Mouse (Mus musculus) midbrain, embryonic 14.5 days (tissue): ENCODE results near the gene Rfx4. TPM values are rescaled to one million over a fixed set of nuclear protein-coding genes. Genes with fewer than 3 reads are reported as not detected.

Source experiments
- ATAC-seq: fragments of 200-750 bp; cut with Nextera tagmentation; 2 replicates; pipeline ENCODE4 v1.8.0; 2017; ENCODE audit warnings: moderate number of reproducible peaks, moderate library complexity; ENCODE audit not compliant: low FRiP score, low TSS enrichment
- DNase-seq: peaks from one replicate; pipeline ENCODE4 v3.0.0-alpha.2; 2015
- H3K27ac ChIP-seq: fragments of 300-500 bp; sonication (generic); replicated peaks from 2 replicates; pipeline ENCODE4 v1.5.1; 2014; ENCODE audit warnings: mild to moderate bottlenecking, low read depth, low read length, moderate library complexity
- H3K27me3 ChIP-seq: fragments of 300-500 bp; sonication (generic); 2 replicates; pipeline ENCODE4 v1.6.1; 2014; ENCODE audit warnings: low read length, control low read depth, mixed read lengths; ENCODE audit not compliant: control insufficient read depth, insufficient read depth
- H3K36me3 ChIP-seq: fragments of 300-500 bp; sonication (generic); 2 replicates; pipeline ENCODE4 v1.6.1; 2014; ENCODE audit warnings: low read length, control low read depth; ENCODE audit not compliant: control insufficient read depth, insufficient read depth
- H3K4me1 ChIP-seq: fragments of 300-500 bp; sonication (generic); 2 replicates; pipeline ENCODE4 v1.6.1; 2014; ENCODE audit warnings: mild to moderate bottlenecking, antibody characterized with exemption, low read length, control low read depth; ENCODE audit not compliant: control insufficient read depth, insufficient read depth
- H3K4me2 ChIP-seq: fragments of 300-500 bp; sonication (generic); 2 replicates; pipeline ENCODE4 v1.6.1; 2014; ENCODE audit warnings: mild to moderate bottlenecking, low read length, moderate library complexity
- H3K4me3 ChIP-seq: fragments of 300-500 bp; sonication (generic); replicated peaks from 2 replicates; pipeline ENCODE4 v1.5.1; 2014; ENCODE audit warnings: low read depth, low read length
- H3K9ac ChIP-seq: fragments of 300-500 bp; sonication (generic); replicated peaks from 2 replicates; pipeline ENCODE4 v1.6.1; 2014; ENCODE audit warnings: mild to moderate bottlenecking, low read length, moderate library complexity
- H3K9me3 ChIP-seq: fragments of 300-500 bp; sonication (generic); 2 replicates; pipeline ENCODE4 v1.6.1; 2016; ENCODE audit warnings: low read length, control low read depth, mixed read lengths; ENCODE audit not compliant: control insufficient read depth
- WGBS: fragments of 180-500 bp; shearing (Covaris S2); extraction: QIAGEN DNeasy Blood & Tissue Kit; methylation state at CpG from one replicate; pipeline ENCODE4 v1.1.7; 2014; 5-methylcytosine and 5-hydroxymethylcytosine counted together
- polyA plus RNA-seq: library from polyadenylated mRNA; unstranded; fragments of >200 nt; fragmentation: Nextera tagmentation; extraction: Ambion mirVana; gene quantifications from 2 replicates; pipeline ENCODE4 v1.2.1, GENCODE M21; 2014

Rfx4 gene
- polyA plus RNA-seq, 1 experiment from 2014 or later, result 25.1 TPM

GRCm38 (mm10) chr10:84945692-84946091, 189.8 kb downstream of the Rfx4 start:
- Histone ChIP-seq H3K4me2 (no peak overlapping the region), H3K36me3 (peaks cover 27% of the 10 kb centered on the region), H3K4me1 (no peaks in the 10 kb centered on the region), H3K27me3 (no peaks in the 10 kb centered on the region), H3K4me3 (no peak overlapping the region), H3K9ac (no peak overlapping the region), H3K27ac (no peak overlapping the region), H3K9me3 (no peaks in the 10 kb centered on the region)
- DNase-seq (no peak), ATAC-seq (no peak)
- WGBS, result 98% methylated on average over 3 of the region's 3 CpGs

GRCm38 (mm10) chr10:84948970-84949683, 193.3 kb downstream of the Rfx4 start:
- DNase-seq, result no peak
- H3K9me3 ChIP-seq, result no peaks in the 10 kb centered on the region
- H3K4me2 ChIP-seq, result no peak overlapping the region
- no peak overlapping the region for H3K9ac ChIP-seq
- no peak overlapping the region for H3K4me3 ChIP-seq
- no peak overlapping the region for H3K27ac ChIP-seq
- no peaks in the 10 kb centered on the region for H3K4me1 ChIP-seq
- H3K36me3 ChIP-seq, result peaks cover 35% of the 10 kb centered on the region
- WGBS, result 86% methylated on average over 8 of the region's 8 CpGs
- no peaks in the 10 kb centered on the region for H3K27me3 ChIP-seq
- no peak for ATAC-seq

DNA sequence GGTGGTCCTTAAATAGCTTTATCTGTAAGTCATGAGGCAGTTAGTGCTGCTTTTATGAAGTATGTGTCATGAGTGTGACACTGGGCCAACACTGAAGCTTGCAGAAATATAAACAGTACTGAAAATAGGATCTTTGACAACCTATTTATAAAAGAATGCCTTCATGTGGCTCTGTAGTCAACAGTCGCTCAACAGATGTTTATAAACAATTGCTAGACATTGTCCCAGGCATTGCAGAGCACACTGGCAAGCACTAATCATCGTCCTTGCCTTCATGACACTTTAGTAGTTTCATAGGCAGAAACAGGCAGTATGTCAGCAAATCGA, 193.8 kb downstream of the Rfx4 start:
- Histone ChIP-seq H3K4me2 (no peak overlapping the region), H3K27me3 (no peaks in the 10 kb centered on the region), H3K36me3 (peaks cover 35% of the 10 kb centered on the region), H3K4me3 (no peak overlapping the region), H3K9ac (no peak overlapping the region), H3K27ac (no peak overlapping the region), H3K9me3 (no peaks in the 10 kb centered on the region), H3K4me1 (no peaks in the 10 kb centered on the region)
- no peak for ATAC-seq
- 94% methylated on average over 3 of the region's 3 CpGs for WGBS
- no peak for DNase-seq

DNA sequence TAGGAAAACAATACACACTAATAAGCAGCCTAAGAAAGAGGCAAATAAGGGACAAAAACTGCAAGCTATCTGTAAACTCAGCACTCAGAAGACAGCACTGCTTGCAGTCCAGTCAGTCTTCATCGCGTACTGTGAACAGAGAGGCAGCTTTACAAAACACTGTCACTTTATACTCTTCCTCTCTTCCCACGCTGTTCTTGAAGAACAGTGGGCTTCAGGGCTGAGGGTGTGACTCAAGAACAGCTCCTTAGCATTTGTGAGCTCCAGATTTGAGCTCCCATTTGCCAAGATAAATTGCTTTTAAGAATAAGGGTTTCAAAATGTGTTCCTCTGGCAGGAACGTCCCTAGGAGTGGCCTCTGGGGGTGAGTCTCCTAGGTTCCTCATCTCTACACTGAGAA, 194.5 kb downstream of the Rfx4 start:
- Histone ChIP-seq H3K4me2 (no peak overlapping the region), H3K4me3 (no peak overlapping the region), H3K9ac (no peak overlapping the region), H3K27me3 (no peaks in the 10 kb centered on the region), H3K9me3 (no peaks in the 10 kb centered on the region), H3K36me3 (peaks cover 39% of the 10 kb centered on the region), H3K27ac (no peak overlapping the region), H3K4me1 (no peaks in the 10 kb centered on the region)
- no peak for DNase-seq
- WGBS, result 88% methylated on average over 4 of the region's 4 CpGs
- ATAC-seq, result no peak

- H3K36me3 ChIP-seq, result peaks cover 23% of the 10 kb centered on the region
- 95% methylated on average over 10 of the region's 10 CpGs for WGBS
- no peaks in the 10 kb centered on the region for H3K4me1 ChIP-seq
- no peak for ATAC-seq
- H3K9ac ChIP-seq, result no peak overlapping the region
- H3K9me3 ChIP-seq, result no peaks in the 10 kb centered on the region
- no peak for DNase-seq
- H3K4me2 ChIP-seq, result no peak overlapping the region
- H3K27ac ChIP-seq, result no peak overlapping the region
- H3K4me3 ChIP-seq, result no peak overlapping the region
- no peaks in the 10 kb centered on the region for H3K27me3 ChIP-seq
These were observed 198.4 kb downstream of the Rfx4 start for GRCm38 (mm10) chr10:84954236-84954635.

Other genes starting within 250 kb of the Rfx4 start
- gene Ckap4, start 222.0 kb upstream of the Rfx4 start, polyA plus RNA-seq, result 57.2 and 71.5 TPM in 2 replicates
- 17.3 and 22.1 TPM in 2 replicates for gene Tcp11l2, start 179.4 kb upstream of the Rfx4 start, polyA plus RNA-seq
- 14.7 and 17.7 TPM in 2 replicates for gene Polr3b, start 133.8 kb upstream of the Rfx4 start, polyA plus RNA-seq
- 44.7 and 48.5 TPM in 2 replicates for gene Ric8b, start 161.6 kb downstream of the Rfx4 start, polyA plus RNA-seq